Mouse (Mus musculus): Measurements from ENCODE around the gene Cldn10.
A peak's percentile ranks its signal among the peaks of the same experiment; 100 is the strongest.

Cldn10 gene

DNA sequence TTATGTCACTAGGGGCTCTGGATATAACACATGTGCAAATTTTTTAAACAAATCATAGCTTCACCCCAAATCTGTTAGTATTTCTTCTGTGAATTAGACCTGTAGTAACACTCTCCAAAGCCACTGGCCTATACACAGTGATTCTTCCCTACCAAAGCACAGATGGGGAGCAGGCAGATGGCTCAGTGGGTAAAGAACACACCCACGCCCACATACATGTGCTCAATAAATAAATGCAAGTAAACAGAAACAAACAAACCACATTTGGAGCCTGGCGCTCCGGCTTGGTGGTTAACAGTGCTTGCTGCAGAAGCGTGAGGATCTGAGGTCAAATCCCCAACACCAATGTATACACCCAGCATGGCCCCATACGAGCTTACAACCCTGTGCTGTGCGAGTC is 123.8 kb downstream of the Cldn10 start:
- no peak for DNase-seq (ENCODE audit: low spot score)

DNA sequence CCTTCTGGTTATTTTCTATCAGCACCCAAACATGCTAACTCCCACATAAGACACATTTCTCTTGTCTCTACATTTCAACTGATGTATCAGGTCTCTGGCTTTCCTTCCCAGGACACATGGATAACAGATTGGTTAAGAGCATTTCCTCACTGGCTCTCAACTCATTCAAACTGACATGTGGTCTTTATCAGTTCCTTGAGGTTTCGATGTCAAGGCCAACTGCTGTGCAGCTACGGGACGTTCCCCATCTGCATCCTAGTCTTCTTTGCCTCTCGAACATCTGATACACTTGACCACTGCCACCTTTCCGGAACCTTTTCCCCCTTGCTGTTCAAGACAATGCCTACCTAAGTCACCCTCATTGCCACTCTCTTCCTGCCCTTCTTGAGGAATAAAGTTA is 125.9 kb downstream of the Cldn10 start:
- no peak for DNase-seq (ENCODE audit: low spot score)

DNA sequence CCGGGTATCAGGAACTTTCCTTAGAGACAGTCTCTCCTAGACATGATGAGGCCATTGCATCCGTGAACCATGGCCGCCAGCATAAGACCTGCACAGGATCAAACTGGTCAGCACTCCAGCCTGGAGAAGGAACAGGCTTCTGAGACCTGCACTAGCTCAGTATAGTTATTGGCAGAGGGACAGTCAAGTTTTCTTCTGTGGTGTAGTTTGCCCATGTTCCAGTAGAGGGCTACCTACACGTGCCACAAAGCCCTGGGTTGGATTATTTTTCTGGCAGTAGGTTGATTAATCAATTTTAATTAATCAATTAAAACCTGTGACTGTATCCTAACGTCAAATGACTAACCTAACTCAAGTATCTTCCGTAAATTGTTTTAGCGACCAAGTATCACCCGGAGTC is 131.3 kb downstream of the Cldn10 start:
- DNase-seq (ENCODE audit: low spot score) = peak; percentile 37

DNA sequence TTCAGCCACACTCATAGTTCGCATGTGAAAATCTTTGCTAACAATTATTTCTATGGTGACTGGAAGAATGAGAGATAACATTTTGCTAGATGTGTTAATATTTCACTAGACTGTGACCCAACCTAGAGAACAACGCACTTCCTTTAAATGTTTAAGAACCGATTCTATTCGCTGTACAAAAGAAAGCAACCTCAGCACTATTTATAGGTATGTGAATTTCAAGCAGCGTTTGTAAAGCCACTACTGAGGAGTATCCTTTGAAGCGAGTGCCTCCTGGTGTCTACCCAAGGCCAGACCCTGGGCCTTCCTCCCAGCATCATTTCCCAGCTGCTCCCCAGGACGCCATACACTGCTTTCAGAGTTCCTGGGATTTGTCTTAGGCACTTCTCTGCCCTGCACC is 132.9 kb downstream of the Cldn10 start:
- no peak for DNase-seq (ENCODE audit: low spot score)

DNA sequence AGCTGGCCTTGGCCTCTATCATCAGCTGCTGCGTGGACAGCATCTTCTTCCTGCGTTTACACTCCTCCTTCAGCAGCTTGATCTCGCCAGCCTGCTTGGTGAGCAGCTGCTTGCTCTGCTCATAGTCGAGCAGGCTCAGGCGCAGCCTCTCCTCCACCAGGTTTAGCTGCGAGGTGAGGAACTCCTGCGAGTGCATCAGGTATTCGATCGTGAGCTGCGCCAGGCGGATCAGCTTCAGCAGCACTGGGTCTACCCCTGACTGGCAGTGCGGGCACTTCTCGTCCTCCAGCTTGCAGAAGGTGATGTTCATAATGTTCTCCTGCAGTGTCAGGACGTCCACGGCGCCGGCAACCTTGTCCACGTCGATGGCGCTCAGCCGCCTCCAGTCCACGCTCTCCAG is 134.5 kb downstream of the Cldn10 start:
- DNase-seq (ENCODE audit: low spot score) = no peak

DNA sequence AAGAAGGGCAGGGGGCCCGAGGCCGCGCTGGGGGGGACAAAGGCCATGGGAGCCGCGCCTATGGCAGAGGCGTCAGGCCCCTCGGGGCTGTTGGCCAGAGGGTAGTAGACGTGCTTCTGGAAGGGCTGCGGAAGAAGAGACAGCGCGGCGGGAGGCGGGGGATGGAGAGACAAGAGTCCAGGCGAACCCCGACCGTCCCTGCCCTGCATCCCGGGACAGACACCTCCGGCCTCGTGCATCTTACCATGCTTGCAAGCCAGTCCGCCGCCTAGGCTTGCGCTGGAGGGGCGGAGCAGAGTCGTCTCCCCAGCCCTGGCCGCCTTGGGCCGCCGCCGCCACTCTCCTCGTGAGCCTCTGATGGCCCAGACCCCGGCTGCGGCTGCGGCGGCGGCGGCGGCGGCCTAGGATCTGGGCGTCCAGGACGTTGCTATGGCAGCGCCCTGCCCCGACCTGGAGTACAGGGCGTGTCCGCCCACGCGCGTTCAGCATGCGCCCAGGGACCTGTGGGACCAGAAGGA is 135.0 kb downstream of the Cldn10 start:
- peak; percentile 36 for DNase-seq (ENCODE audit: low spot score)
